Mouse (Mus musculus): ENCODE data around the gene Pcsk4. TPM values are rescaled to one million over a fixed set of nuclear protein-coding genes. Genes with fewer than 3 reads are reported as not detected.

The Pcsk4 gene
- polyA plus RNA-seq, 1 experiment from 2014 or later: 6.5 TPM

DNA sequence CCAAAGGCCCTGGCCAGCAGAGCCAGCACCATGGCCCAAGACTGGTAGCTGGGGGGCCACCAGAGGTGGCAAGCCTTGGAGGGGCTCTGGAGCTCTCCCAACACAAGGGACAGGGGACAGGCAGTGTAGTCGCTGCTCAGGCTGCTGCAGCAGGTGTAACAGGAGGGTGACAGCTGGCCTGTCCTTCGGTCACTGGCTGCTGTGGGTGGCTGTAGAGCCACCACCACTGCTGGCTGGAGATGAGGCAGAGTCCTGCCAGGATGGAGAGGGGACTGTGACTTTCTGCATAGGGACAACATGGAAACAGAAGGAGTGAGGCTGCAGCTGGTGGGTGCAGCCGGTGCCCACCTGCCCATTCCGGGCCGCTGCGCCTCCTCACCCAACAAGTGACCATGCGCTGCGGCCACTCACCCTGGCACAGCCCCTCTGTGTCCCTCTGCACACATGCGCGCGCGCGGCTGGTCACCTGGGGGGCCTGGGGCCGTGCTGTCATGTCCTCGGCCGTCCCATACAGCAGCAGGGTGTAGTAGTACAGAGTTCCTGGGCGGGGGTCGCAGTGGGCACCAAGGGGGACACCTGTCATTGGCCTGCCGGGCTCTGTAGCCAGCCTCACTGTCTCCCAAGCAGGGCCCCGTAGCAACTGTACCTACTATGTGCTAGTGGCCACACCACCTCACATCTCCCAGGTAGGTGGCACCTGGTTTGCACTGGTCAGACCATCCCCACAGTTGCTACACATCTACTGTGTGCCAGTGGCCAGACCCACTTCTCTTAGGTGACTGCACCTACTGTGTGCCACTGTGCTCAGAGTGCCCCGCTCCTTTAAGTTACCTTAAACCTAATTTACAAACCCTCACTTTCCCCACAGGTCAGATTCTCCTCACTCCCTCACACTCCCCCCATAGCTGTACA, 7.4 kb downstream of the Pcsk4 start:
- WGBS: 93% methylated on average over 21 of the region's 21 CpGs
- H3K27ac ChIP-seq (ENCODE audit: low read length): no peak overlapping the region
- H3K9me3 ChIP-seq (replicated peaks; ENCODE audit: control insufficient read depth, low read length, poor library complexity, severe bottlenecking): no peaks in the 10 kb centered on the region
- no peak overlapping the region for H3K4me3 ChIP-seq (ENCODE audit: low read depth, low read length)
- no peak overlapping the region for H3K9ac ChIP-seq (ENCODE audit: low read depth, low read length)
- H3K4me1 ChIP-seq (ENCODE audit: control insufficient read depth, insufficient read depth, low read length): peaks cover 18% of the 10 kb centered on the region
- H3K4me2 ChIP-seq (ENCODE audit: low read length): peak overlapping the region; percentile 76; the same call in 1 of the 2 replicates
- ATAC-seq: no peak
- H3K27me3 ChIP-seq (ENCODE audit: control insufficient read depth, insufficient read depth, low read depth, low read length): no peaks in the 10 kb centered on the region
- H3K36me3 ChIP-seq (ENCODE audit: control insufficient read depth, insufficient read depth, low read length): peaks cover 11% of the 10 kb centered on the region; the same call in 1 of the 2 replicates

GRCm38 (mm10) chr10:80321014-80321669, 8.2 kb downstream of the Pcsk4 start:
- H3K27me3 ChIP-seq (ENCODE audit: control insufficient read depth, insufficient read depth, low read depth, low read length): no peaks in the 10 kb centered on the region
- ATAC-seq: no peak
- no peak overlapping the region for H3K4me3 ChIP-seq (ENCODE audit: low read depth, low read length)
- 81% methylated on average over 6 of the region's 6 CpGs for WGBS
- H3K27ac ChIP-seq (ENCODE audit: low read length): no peak overlapping the region
- peaks cover 16% of the 10 kb centered on the region for H3K36me3 ChIP-seq (ENCODE audit: control insufficient read depth, insufficient read depth, low read length)
- no peaks in the 10 kb centered on the region for H3K9me3 ChIP-seq (replicated peaks; ENCODE audit: control insufficient read depth, low read length, poor library complexity, severe bottlenecking)
- H3K4me1 ChIP-seq (ENCODE audit: control insufficient read depth, insufficient read depth, low read length): peaks cover 18% of the 10 kb centered on the region
- no peak overlapping the region for H3K9ac ChIP-seq (ENCODE audit: low read depth, low read length)
- H3K4me2 ChIP-seq (ENCODE audit: low read length): no peak overlapping the region

- peak within 1 kb of the TSS; percentile 66 for H3K4me3 ChIP-seq (ENCODE audit: low read depth, low read length)
- H3K9me3 ChIP-seq (replicated peaks; ENCODE audit: control insufficient read depth, low read length, poor library complexity, severe bottlenecking): no peaks in the 10 kb centered on the region
- H3K4me1 ChIP-seq (ENCODE audit: control insufficient read depth, insufficient read depth, low read length): peaks cover 18% of the 10 kb centered on the region
- peak within 1 kb of the TSS; percentile 57; the same call in 1 of the 2 replicates for H3K27ac ChIP-seq (ENCODE audit: low read length)
- no peaks in the 10 kb centered on the region for H3K27me3 ChIP-seq (ENCODE audit: control insufficient read depth, insufficient read depth, low read depth, low read length)
- peak within 1 kb of the TSS; percentile 91 for H3K4me2 ChIP-seq (ENCODE audit: low read length)
- peak; percentile 61 for ATAC-seq
- peak within 1 kb of the TSS; percentile 68 for H3K9ac ChIP-seq (ENCODE audit: low read depth, low read length)
- WGBS: under 1% methylated on average over 34 of the region's 34 CpGs
- H3K36me3 ChIP-seq (ENCODE audit: control insufficient read depth, insufficient read depth, low read length): peaks cover 24% of the 10 kb centered on the region
Observed at GRCm38 (mm10) chr10:80320340-80320760, 8.9 kb downstream of the Pcsk4 start, which contains the start of gene 2310011J03Rik. 2310011J03Rik (minus strand) TSS chr10:80320537.

DNA sequence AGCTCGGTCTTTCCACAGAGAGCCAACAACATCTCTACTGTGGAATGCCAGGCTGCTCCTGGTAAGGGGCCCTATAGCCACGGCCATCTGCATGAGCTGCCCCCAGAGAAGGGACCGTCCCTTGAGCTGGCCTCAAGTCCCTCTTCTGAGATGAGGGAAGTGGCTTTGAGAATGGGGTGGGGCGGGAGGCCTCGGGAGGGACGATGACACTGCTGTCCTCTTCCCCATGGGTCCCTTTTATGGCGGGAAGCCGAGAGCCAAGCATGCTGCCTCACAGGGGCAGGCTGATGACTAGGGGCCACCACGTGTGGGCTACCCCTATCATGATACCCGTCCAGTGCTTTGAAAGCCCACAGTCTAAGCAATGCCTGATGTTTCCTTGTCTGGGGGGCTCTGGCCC, 12.3 kb downstream of the Pcsk4 start:
- Histone ChIP-seq H3K4me1 (ENCODE audit: control insufficient read depth, insufficient read depth, low read length) (peaks cover 6% of the 10 kb centered on the region), H3K9ac (ENCODE audit: low read depth, low read length) (no peak overlapping the region), H3K27me3 (ENCODE audit: control insufficient read depth, insufficient read depth, low read depth, low read length) (no peaks in the 10 kb centered on the region), H3K4me3 (ENCODE audit: low read depth, low read length) (no peak overlapping the region), H3K9me3 (replicated peaks; ENCODE audit: control insufficient read depth, low read length, poor library complexity, severe bottlenecking) (no peaks in the 10 kb centered on the region), H3K36me3 (ENCODE audit: control insufficient read depth, insufficient read depth, low read length) (peaks cover 53% of the 10 kb centered on the region), H3K27ac (ENCODE audit: low read length) (no peak overlapping the region), H3K4me2 (ENCODE audit: low read length) (no peak overlapping the region)
- WGBS: 57% methylated on average over 10 of the region's 10 CpGs
- no peak for ATAC-seq

DNA sequence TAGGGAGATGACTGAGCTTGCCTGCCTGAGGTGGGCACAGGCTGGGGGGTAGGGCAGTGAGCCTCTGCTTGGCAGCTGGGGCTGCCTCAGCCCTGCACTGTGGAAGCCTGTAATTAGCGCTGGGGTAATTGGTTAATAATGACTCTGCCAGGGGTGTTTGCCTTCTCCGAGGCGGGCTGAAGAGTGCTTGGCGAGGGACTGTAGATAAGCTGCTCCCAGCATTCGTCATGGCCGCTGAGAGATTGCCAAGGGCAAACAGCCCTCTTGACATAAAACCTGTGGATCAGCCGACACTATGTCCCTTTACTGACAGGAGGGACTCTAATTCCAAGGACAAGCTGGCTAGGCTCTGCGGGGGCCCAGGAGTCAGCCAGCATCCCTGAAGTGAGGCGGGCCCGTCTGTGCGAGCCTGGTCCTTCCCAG, 12.9 kb downstream of the Pcsk4 start:
- no peaks in the 10 kb centered on the region for H3K27me3 ChIP-seq (ENCODE audit: control insufficient read depth, insufficient read depth, low read depth, low read length)
- no peak overlapping the region for H3K4me2 ChIP-seq (ENCODE audit: low read length)
- H3K9ac ChIP-seq (ENCODE audit: low read depth, low read length): no peak overlapping the region
- whole genome bisulfite sequencing: 35% methylated on average over 11 of the region's 11 CpGs
- H3K36me3 ChIP-seq (ENCODE audit: control insufficient read depth, insufficient read depth, low read length): peaks cover 57% of the 10 kb centered on the region
- H3K9me3 ChIP-seq (replicated peaks; ENCODE audit: control insufficient read depth, low read length, poor library complexity, severe bottlenecking): no peaks in the 10 kb centered on the region
- H3K4me1 ChIP-seq (ENCODE audit: control insufficient read depth, insufficient read depth, low read length): peaks cover 6% of the 10 kb centered on the region
- no peak overlapping the region for H3K4me3 ChIP-seq (ENCODE audit: low read depth, low read length)
- ATAC-seq: no peak
- no peak overlapping the region for H3K27ac ChIP-seq (ENCODE audit: low read length)

DNA sequence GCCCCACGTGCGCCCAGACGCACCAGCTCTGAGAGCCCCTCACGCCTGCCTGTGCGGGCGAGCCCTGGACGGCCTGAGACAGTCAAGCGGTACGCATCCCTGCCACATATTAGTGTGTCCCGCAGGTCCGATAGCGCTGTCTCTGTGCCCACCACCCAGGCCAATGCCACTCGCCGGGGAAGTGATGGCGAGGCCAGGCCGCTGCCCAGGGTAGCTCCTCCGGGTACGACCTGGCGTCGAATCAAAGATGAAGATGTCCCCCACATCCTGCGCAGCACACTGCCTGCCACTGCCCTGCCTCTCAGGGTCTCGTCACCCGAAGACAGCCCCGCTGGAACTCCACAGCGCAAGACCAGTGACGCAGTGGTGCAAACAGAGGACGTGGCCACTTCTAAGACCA, 14.0 kb downstream of the Pcsk4 start:
- 53% methylated on average over 27 of the region's 27 CpGs for WGBS
- H3K9ac ChIP-seq (ENCODE audit: low read depth, low read length): no peak overlapping the region
- no peaks in the 10 kb centered on the region for H3K9me3 ChIP-seq (replicated peaks; ENCODE audit: control insufficient read depth, low read length, poor library complexity, severe bottlenecking)
- H3K4me2 ChIP-seq (ENCODE audit: low read length): no peak overlapping the region
- no peak overlapping the region for H3K27ac ChIP-seq (ENCODE audit: low read length)
- ATAC-seq: no peak
- no peak overlapping the region for H3K4me3 ChIP-seq (ENCODE audit: low read depth, low read length)
- H3K27me3 ChIP-seq (ENCODE audit: control insufficient read depth, insufficient read depth, low read depth, low read length): no peaks in the 10 kb centered on the region
- H3K4me1 ChIP-seq (ENCODE audit: control insufficient read depth, insufficient read depth, low read length): peaks cover 6% of the 10 kb centered on the region
- H3K36me3 ChIP-seq (ENCODE audit: control insufficient read depth, insufficient read depth, low read length): peaks cover 65% of the 10 kb centered on the region

DNA sequence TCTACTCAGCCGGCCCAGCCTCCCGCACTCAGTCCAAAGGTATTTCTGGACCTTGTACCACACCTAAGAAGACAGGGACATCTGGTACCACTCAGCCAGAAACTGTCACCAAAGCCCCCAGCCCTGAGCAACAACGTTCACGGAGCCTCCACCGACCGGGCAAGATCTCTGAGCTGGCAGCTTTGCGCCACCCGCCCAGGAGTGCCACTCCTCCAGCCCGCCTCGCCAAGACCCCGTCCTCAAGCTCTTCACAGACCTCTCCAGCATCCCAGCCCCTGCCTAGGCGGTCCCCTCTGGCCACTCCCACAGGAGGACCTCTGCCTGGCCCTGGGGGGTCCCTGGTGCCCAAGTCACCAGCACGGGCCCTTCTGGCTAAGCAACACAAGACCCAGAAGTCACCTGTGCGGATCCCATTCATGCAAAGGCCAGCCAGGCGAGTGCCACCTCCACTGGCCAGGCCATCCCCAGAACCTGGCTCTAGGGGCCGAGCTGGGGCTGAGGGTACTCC, 14.8 kb downstream of the Pcsk4 start:
- Histone ChIP-seq H3K4me1 (ENCODE audit: control insufficient read depth, insufficient read depth, low read length) (peaks cover 3% of the 10 kb centered on the region), H3K9ac (ENCODE audit: low read depth, low read length) (peak overlapping the region; percentile 11; the same call in 1 of the 2 replicates), H3K4me3 (ENCODE audit: low read depth, low read length) (no peak overlapping the region), H3K4me2 (ENCODE audit: low read length) (no peak overlapping the region), H3K36me3 (ENCODE audit: control insufficient read depth, insufficient read depth, low read length) (peaks cover 68% of the 10 kb centered on the region), H3K9me3 (replicated peaks; ENCODE audit: control insufficient read depth, low read length, poor library complexity, severe bottlenecking) (no peaks in the 10 kb centered on the region), H3K27me3 (ENCODE audit: control insufficient read depth, insufficient read depth, low read depth, low read length) (no peaks in the 10 kb centered on the region), H3K27ac (ENCODE audit: low read length) (no peak overlapping the region)
- no peak for ATAC-seq
- 62% methylated on average over 16 of the region's 16 CpGs for WGBS

DNA sequence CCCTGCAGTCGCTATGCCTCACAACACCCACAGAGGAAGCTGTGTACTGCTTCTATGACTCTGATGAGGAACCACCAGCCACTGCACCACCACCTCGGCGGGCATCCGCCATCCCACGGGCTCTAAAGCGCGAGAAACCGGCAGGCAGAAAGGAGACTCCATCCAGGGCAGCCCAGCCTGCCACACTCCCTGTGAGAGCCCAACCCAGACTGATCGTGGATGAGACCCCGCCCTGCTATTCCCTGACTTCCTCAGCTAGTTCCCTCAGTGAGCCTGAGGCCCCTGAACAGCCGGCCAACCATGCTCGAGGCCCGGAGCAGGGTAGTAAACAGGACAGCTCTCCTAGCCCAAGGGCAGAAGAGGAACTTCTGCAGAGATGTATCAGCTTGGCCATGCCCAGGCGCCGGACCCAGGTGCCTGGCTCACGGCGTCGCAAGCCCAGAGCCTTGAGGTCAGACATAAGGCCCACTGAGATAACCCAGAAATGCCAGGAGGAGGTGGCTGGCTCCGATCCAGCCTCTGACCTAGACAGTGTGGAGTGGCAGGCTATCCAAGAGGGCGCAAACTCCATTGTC, 15.6 kb downstream of the Pcsk4 start:
- Histone ChIP-seq H3K27me3 (ENCODE audit: control insufficient read depth, insufficient read depth, low read depth, low read length) (no peaks in the 10 kb centered on the region), H3K4me1 (ENCODE audit: control insufficient read depth, insufficient read depth, low read length) (no peaks in the 10 kb centered on the region; the same call in 1 of the 2 replicates), H3K9me3 (replicated peaks; ENCODE audit: control insufficient read depth, low read length, poor library complexity, severe bottlenecking) (no peaks in the 10 kb centered on the region), H3K36me3 (ENCODE audit: control insufficient read depth, insufficient read depth, low read length) (peaks cover 75% of the 10 kb centered on the region), H3K9ac (ENCODE audit: low read depth, low read length) (no peak overlapping the region), H3K4me3 (ENCODE audit: low read depth, low read length) (no peak overlapping the region), H3K4me2 (ENCODE audit: low read length) (no peak overlapping the region), H3K27ac (ENCODE audit: low read length) (no peak overlapping the region)
- WGBS: 67% methylated on average over 20 of the region's 20 CpGs
- no peak for ATAC-seq
